Mouse (Mus musculus) heart, embryonic 13.5 days (tissue): ENCODE measurements at regions not wholly inside any gene's neighbourhood (a gene's known extent, or its start where the extent isn't known, plus 50 kb on each side); places are given as distances from the start of the nearest gene placed in this dataset.
A peak's percentile ranks its signal among the peaks of the same experiment; 100 is the strongest.

Source experiments
- ATAC-seq: fragments of 200-750 bp; cut with Nextera tagmentation; 2 replicates; pipeline ENCODE4 v1.8.0; 2017; ENCODE audit warnings: moderate TSS enrichment; ENCODE audit not compliant: insufficient number of reproducible peaks, low FRiP score, low TSS enrichment; ENCODE audit errors: extremely low read depth
- H3K27ac ChIP-seq: fragments of 300-500 bp; sonication (generic); replicated peaks from 2 replicates; pipeline ENCODE4 v1.5.1; 2015; ENCODE audit warnings: moderate library complexity, mild to moderate bottlenecking, inconsistent platforms
- H3K27me3 ChIP-seq: fragments of 300-500 bp; sonication (generic); replicated peaks from 2 replicates; pipeline ENCODE4 v1.6.1; 2015; ENCODE audit warnings: mild to moderate bottlenecking, inconsistent platforms
- H3K36me3 ChIP-seq: fragments of 300-500 bp; sonication (generic); 2 replicates; pipeline ENCODE4 v1.6.1; 2015; ENCODE audit warnings: mild to moderate bottlenecking, inconsistent platforms
- H3K4me1 ChIP-seq: fragments of 300-500 bp; sonication (generic); 2 replicates; pipeline ENCODE4 v1.6.1; 2015; ENCODE audit warnings: inconsistent platforms
- H3K4me2 ChIP-seq: fragments of 300-500 bp; sonication (generic); 2 replicates; pipeline ENCODE4 v1.6.1; 2015; ENCODE audit warnings: inconsistent platforms, mild to moderate bottlenecking, moderate library complexity
- H3K4me3 ChIP-seq: fragments of 300-500 bp; sonication (generic); 2 replicates; pipeline ENCODE4 v1.5.1; 2015; ENCODE audit warnings: moderate library complexity, mild to moderate bottlenecking, inconsistent platforms
- H3K9ac ChIP-seq: fragments of 300-500 bp; sonication (generic); 2 replicates; pipeline ENCODE4 v1.6.1; 2015; ENCODE audit warnings: inconsistent platforms, mild to moderate bottlenecking, moderate library complexity
- H3K9me3 ChIP-seq: fragments of 300-500 bp; sonication (generic); 2 replicates; pipeline ENCODE4 v1.6.1; 2016; ENCODE audit warnings: inconsistent platforms
- WGBS: fragments of 180-500 bp; shearing (Covaris S2); methylation state at CpG from one replicate; pipeline ENCODE4 v1.1.7; 2015; ENCODE audit warnings: mixed read lengths; 5-methylcytosine and 5-hydroxymethylcytosine counted together

GRCm38 (mm10) chr7:37908618-37909130, 114.7 kb downstream of the Uri1 start:
- Histone ChIP-seq H3K4me1 (peaks cover 4% of the 10 kb centered on the region; the same call in 1 of the 2 replicates), H3K9me3 (no peaks in the 10 kb centered on the region), H3K36me3 (no peaks in the 10 kb centered on the region), H3K4me3 (no peak overlapping the region), H3K27me3 (no peaks in the 10 kb centered on the region), H3K9ac (no peak overlapping the region), H3K27ac (no peak overlapping the region), H3K4me2 (no peak overlapping the region)
- 73% methylated on average over 5 of the region's 5 CpGs for WGBS
- no peak for ATAC-seq

DNA sequence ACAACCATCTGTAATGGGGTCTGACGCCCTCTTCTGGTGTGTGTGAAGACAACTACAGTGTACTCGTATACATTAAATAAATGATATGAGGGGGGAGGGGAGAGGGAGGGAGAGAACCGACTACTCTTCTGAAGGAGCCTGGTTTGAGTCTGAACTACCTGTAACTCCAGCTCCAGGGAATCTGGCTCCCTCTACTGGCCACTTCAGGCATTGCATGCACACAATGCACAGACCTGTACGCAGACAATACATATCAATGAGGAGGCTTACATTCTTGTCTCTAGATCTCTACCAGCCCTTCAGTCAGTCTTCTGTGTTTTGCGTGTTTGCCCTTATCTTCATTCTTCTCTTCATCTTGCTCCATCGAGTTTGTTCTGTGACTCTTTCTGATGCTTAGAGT, 120.4 kb upstream of the Zfp536 start:
- H3K9ac ChIP-seq, result no peak overlapping the region
- H3K4me3 ChIP-seq, result no peak overlapping the region
- H3K27me3 ChIP-seq, result no peaks in the 10 kb centered on the region
- no peaks in the 10 kb centered on the region for H3K4me1 ChIP-seq
- no peaks in the 10 kb centered on the region for H3K36me3 ChIP-seq
- no peak for ATAC-seq
- H3K27ac ChIP-seq, result no peak overlapping the region
- H3K4me2 ChIP-seq, result no peak overlapping the region
- H3K9me3 ChIP-seq, result no peaks in the 10 kb centered on the region
- 72% methylated on average over 6 of the region's 6 CpGs for WGBS

DNA sequence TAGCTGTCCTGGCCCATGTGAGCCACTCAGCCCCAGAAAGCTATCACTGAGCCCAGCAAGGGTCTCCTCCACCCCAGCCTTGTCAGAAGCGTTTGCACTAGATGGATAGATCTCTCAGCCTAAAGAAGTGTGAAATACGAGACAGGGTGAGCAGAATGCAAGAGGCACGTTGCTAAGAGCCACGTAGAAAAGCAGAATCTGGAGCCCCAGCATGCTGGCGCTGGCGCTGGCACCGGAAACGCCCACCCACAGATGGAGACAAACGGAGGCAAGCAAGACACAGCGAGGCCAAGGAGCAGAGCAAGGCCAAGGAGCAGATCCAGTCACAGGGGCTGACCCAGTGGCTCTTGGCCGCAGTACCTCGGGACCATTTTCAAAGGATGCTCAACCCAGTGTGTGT, 100.9 kb upstream of the Zfp536 start:
- Histone ChIP-seq H3K4me1 (peaks cover 18% of the 10 kb centered on the region), H3K4me3 (no peak overlapping the region), H3K9me3 (no peaks in the 10 kb centered on the region), H3K27me3 (no peaks in the 10 kb centered on the region), H3K4me2 (no peak overlapping the region), H3K36me3 (no peaks in the 10 kb centered on the region), H3K9ac (no peak overlapping the region), H3K27ac (no peak overlapping the region)
- 67% methylated on average over 12 of the region's 12 CpGs for WGBS
- no peak for ATAC-seq

DNA sequence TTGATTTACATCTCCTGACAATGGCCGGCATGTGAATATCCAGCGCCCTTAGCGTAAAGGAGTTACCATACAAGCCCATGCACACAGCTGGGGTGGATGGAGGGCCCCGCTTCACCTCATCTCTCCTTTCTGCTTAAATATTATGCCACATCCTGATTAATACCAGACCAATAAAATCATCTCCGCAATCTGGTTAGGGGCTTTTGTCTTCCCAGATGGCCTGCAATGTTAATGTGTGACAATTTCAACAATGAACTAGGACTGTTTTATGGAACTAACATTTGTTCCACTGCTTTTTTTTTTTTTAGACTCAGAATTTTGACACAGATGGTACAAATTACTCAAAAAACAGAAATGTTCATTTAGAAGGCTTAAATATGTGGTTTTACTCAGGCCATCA, 97.5 kb upstream of the Zfp536 start:
- H3K27ac ChIP-seq, result no peak overlapping the region
- no peak overlapping the region for H3K4me3 ChIP-seq
- no peak overlapping the region for H3K4me2 ChIP-seq
- no peaks in the 10 kb centered on the region for H3K9me3 ChIP-seq
- no peak overlapping the region for H3K9ac ChIP-seq
- no peak for ATAC-seq
- no peaks in the 10 kb centered on the region for H3K27me3 ChIP-seq
- no peaks in the 10 kb centered on the region for H3K36me3 ChIP-seq
- H3K4me1 ChIP-seq, result peaks cover 14% of the 10 kb centered on the region
- WGBS, result 84% methylated on average over 5 of the region's 5 CpGs

DNA sequence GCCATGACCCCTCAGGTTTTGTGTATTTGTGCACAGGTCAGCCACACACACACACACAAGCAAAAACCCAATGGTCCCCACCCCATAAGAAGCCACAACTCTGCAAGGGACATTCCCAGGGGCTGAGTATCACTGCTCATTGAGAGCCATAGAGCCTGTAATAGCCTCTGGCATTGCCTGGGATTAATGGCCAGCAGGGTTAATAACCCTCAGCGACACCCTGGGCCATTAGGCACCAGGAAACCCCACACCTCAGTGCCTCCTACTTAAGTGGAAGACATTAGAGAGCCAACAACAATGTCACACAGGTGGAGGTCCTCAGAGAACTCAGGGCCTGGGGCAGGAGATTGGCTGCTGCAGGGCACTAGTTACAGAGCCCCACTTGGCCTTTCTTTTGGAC, 93.0 kb upstream of the Zfp536 start:
- Histone ChIP-seq H3K9ac (no peak overlapping the region), H3K27me3 (no peaks in the 10 kb centered on the region), H3K4me3 (no peak overlapping the region), H3K4me2 (no peak overlapping the region), H3K9me3 (no peaks in the 10 kb centered on the region), H3K27ac (no peak overlapping the region), H3K36me3 (no peaks in the 10 kb centered on the region), H3K4me1 (no peaks in the 10 kb centered on the region)
- ATAC-seq, result no peak
- 44% methylated on average over 1 of the region's 1 CpGs for WGBS

- H3K4me2 ChIP-seq, result no peak overlapping the region
- WGBS, result 73% methylated on average over 5 of the region's 5 CpGs
- H3K36me3 ChIP-seq, result no peaks in the 10 kb centered on the region
- H3K4me1 ChIP-seq, result 0 out of 2 replicates have a peak, but pooled peaks cover 4% of the 10 kb centered on the region
- no peak for ATAC-seq
- no peak overlapping the region for H3K27ac ChIP-seq
- H3K27me3 ChIP-seq, result no peaks in the 10 kb centered on the region
- no peaks in the 10 kb centered on the region for H3K9me3 ChIP-seq
- H3K9ac ChIP-seq, result no peak overlapping the region
- no peak overlapping the region for H3K4me3 ChIP-seq
Observed at GRCm38 (mm10) chr7:37851471-37851870, 78.0 kb upstream of the Zfp536 start.

GRCm38 (mm10) chr7:37845201-37845600, 71.8 kb upstream of the Zfp536 start:
- WGBS, result 61% methylated on average over 1 of the region's 1 CpGs
- no peak overlapping the region for H3K9ac ChIP-seq
- no peak overlapping the region for H3K27ac ChIP-seq
- no peaks in the 10 kb centered on the region for H3K9me3 ChIP-seq
- no peak overlapping the region for H3K4me2 ChIP-seq
- no peaks in the 10 kb centered on the region for H3K36me3 ChIP-seq
- H3K27me3 ChIP-seq, result no peaks in the 10 kb centered on the region
- peaks cover 13% of the 10 kb centered on the region for H3K4me1 ChIP-seq
- ATAC-seq, result no peak
- H3K4me3 ChIP-seq, result no peak overlapping the region

- H3K4me2 ChIP-seq, result peak overlapping the region; percentile 72
- ATAC-seq, result no peak; the same call in 1 of the 2 replicates
- peak overlapping the region; percentile 43 for H3K4me3 ChIP-seq
- no peaks in the 10 kb centered on the region for H3K9me3 ChIP-seq
- no peaks in the 10 kb centered on the region for H3K27me3 ChIP-seq
- H3K36me3 ChIP-seq, result no peaks in the 10 kb centered on the region
- WGBS, result 2% methylated on average over 14 of the region's 14 CpGs
- H3K27ac ChIP-seq, result 0 out of 2 replicates have a peak overlapping the region, but pooled peaks have one; percentile 24
- peak overlapping the region; percentile 72 for H3K9ac ChIP-seq
- H3K4me1 ChIP-seq, result peaks cover 28% of the 10 kb centered on the region
Observed at GRCm38 (mm10) chr7:37842000-37842513, 68.6 kb upstream of the Zfp536 start.

GRCm38 (mm10) chr7:37841549-37841948, 68.1 kb upstream of the Zfp536 start:
- no peak for ATAC-seq
- H3K9me3 ChIP-seq, result no peaks in the 10 kb centered on the region
- H3K4me1 ChIP-seq, result peaks cover 31% of the 10 kb centered on the region
- peak overlapping the region; percentile 43; the same call in 1 of the 2 replicates for H3K4me3 ChIP-seq
- H3K9ac ChIP-seq, result peak overlapping the region; percentile 72; the same call in 1 of the 2 replicates
- H3K4me2 ChIP-seq, result peak overlapping the region; percentile 72
- H3K27me3 ChIP-seq, result no peaks in the 10 kb centered on the region
- H3K27ac ChIP-seq, result 0 out of 2 replicates have a peak overlapping the region, but pooled peaks have one; percentile 24
- 32% methylated on average over 4 of the region's 4 CpGs for WGBS
- no peaks in the 10 kb centered on the region for H3K36me3 ChIP-seq

GRCm38 (mm10) chr7:37837883-37838282, 64.4 kb upstream of the Zfp536 start:
- Histone ChIP-seq H3K36me3 (no peaks in the 10 kb centered on the region), H3K27me3 (no peaks in the 10 kb centered on the region), H3K4me2 (no peak overlapping the region), H3K9ac (peak overlapping the region; percentile 62; the same call in 1 of the 2 replicates), H3K4me3 (no peak overlapping the region), H3K9me3 (no peaks in the 10 kb centered on the region), H3K27ac (peak overlapping the region; percentile 76), H3K4me1 (peaks cover 31% of the 10 kb centered on the region)
- 38% methylated on average over 5 of the region's 5 CpGs for WGBS
- ATAC-seq, result 0 out of 2 replicates have a peak, but pooled peaks have one; percentile 15

- ATAC-seq, result no peak
- Histone ChIP-seq H3K36me3 (no peaks in the 10 kb centered on the region), H3K27ac (peak overlapping the region; percentile 76), H3K27me3 (no peaks in the 10 kb centered on the region), H3K4me3 (no peak overlapping the region), H3K9me3 (no peaks in the 10 kb centered on the region), H3K4me1 (peaks cover 28% of the 10 kb centered on the region), H3K9ac (no peak overlapping the region), H3K4me2 (no peak overlapping the region)
- WGBS, result 40% methylated on average over 5 of the region's 5 CpGs
Observed at GRCm38 (mm10) chr7:37837372-37837771, 63.9 kb upstream of the Zfp536 start.

- no peaks in the 10 kb centered on the region for H3K9me3 ChIP-seq
- H3K27me3 ChIP-seq, result no peaks in the 10 kb centered on the region; the same call in none of the 2 replicates
- no peak for ATAC-seq
- H3K4me1 ChIP-seq, result peaks cover 22% of the 10 kb centered on the region
- WGBS, result 81% methylated on average over 8 of the region's 8 CpGs
- H3K9ac ChIP-seq, result no peak overlapping the region
- H3K4me2 ChIP-seq, result no peak overlapping the region
- no peaks in the 10 kb centered on the region for H3K36me3 ChIP-seq
- H3K27ac ChIP-seq, result no peak overlapping the region
- H3K4me3 ChIP-seq, result no peak overlapping the region
Observed at GRCm38 (mm10) chr7:37833420-37833819, 60.0 kb upstream of the Zfp536 start.
